Mouse (Mus musculus) cortical plate, adult 2 months (tissue): ENCODE data around the gene Zfp52. TPM values are rescaled to one million over a fixed set of nuclear protein-coding genes. Genes with fewer than 3 reads are reported as not detected.

Experiments
- H3K27ac ChIP-seq: fragments of 200-500 bp; 2 replicates; pipeline ENCODE4 v1.5.1; 2012; ENCODE audit warnings: low read length, control low read depth, inconsistent platforms; ENCODE audit not compliant: insufficient read depth
- H3K4me1 ChIP-seq: fragments of 200-500 bp; 2 replicates; pipeline ENCODE4 v1.6.1; 2011; ENCODE audit warnings: low read length; ENCODE audit not compliant: control insufficient read depth, insufficient read depth
- H3K4me3 ChIP-seq: fragments of 200-500 bp; 2 replicates; pipeline ENCODE4 v1.5.1; 2011; ENCODE audit warnings: mild to moderate bottlenecking, low read length, control low read depth; ENCODE audit not compliant: insufficient read depth
- CTCF ChIP-seq: fragments of 200-500 bp; IDR thresholded peaks from 2 replicates; pipeline ENCODE4 v1.5.1; 2011; ENCODE audit warnings: mild to moderate bottlenecking, control low read depth, low read length; ENCODE audit not compliant: insufficient read depth; ENCODE audit errors: extremely low read depth
- POLR2A ChIP-seq: fragments of 200-500 bp; IDR thresholded peaks from 2 replicates; pipeline ENCODE4 v1.6.1; 2011; ENCODE audit warnings: mild to moderate bottlenecking, low read length, control low read depth; ENCODE audit not compliant: insufficient read depth; ENCODE audit errors: extremely low read depth
- polyA plus RNA-seq: library from polyadenylated mRNA; depleted of rRNA; stranded (reverse); fragments of >200 nt; gene quantifications from 2 replicates; pipeline ENCODE4 v1.2.3, GENCODE M21; 2012; rRNA removed

Zfp52 gene
- polyA plus RNA-seq, 1 experiment = 2.4 TPM

- no peak for TF ChIP-seq POLR2A
- TF ChIP-seq CTCF = no peak
- H3K27ac ChIP-seq = no peak overlapping the region
- no peak overlapping the region for H3K4me3 ChIP-seq
- peaks cover 2% of the 10 kb centered on the region; the same call in 1 of the 2 replicates for H3K4me1 ChIP-seq
These were observed 1.3 kb downstream of the Zfp52 start for GRCm38 (mm10) chr17:21536676-21537075.

- no peak overlapping the region for H3K27ac ChIP-seq
- no peak overlapping the region for H3K4me3 ChIP-seq
- TF ChIP-seq CTCF (no peak), POLR2A (no peak)
- no peaks in the 10 kb centered on the region for H3K4me1 ChIP-seq
These were observed 22.5 kb downstream of the Zfp52 start for GRCm38 (mm10) chr17:21557831-21558230.

- Histone ChIP-seq H3K4me1 (peaks cover 3% of the 10 kb centered on the region), H3K4me3 (peak overlapping the region; percentile 68), H3K27ac (peak overlapping the region; percentile 87)
- TF ChIP-seq POLR2A (no peak), CTCF (peak; percentile 32; the same call in 1 of the 2 replicates)
These were observed 30.9 kb downstream of the Zfp52 start for GRCm38 (mm10) chr17:21566220-21566619.

- TF ChIP-seq POLR2A (peak; percentile 47; the same call in 1 of the 2 replicates), CTCF (no peak)
- H3K27ac ChIP-seq = peak within 1 kb of the TSS; percentile 87
- H3K4me1 ChIP-seq = peaks cover 3% of the 10 kb centered on the region
- H3K4me3 ChIP-seq = peak within 1 kb of the TSS; percentile 68
These were observed 31.5 kb downstream of the Zfp52 start, which contains the start of gene Zfp948 for GRCm38 (mm10) chr17:21566728-21567349. Gene Zfp948, plus strand, starts transcription at chr17:21567008.

- Histone ChIP-seq H3K4me3 (no peak overlapping the region; the same call in none of the 2 replicates), H3K27ac (no peak overlapping the region), H3K4me1 (peaks cover 3% of the 10 kb centered on the region)
- no peak for TF ChIP-seq POLR2A
- TF ChIP-seq CTCF = no peak
These were observed 32.4 kb downstream of the Zfp52 start for GRCm38 (mm10) chr17:21567696-21568095.

- Histone ChIP-seq H3K4me3 (no peak overlapping the region), H3K4me1 (no peaks in the 10 kb centered on the region), H3K27ac (no peak overlapping the region)
- TF ChIP-seq POLR2A = no peak
- no peak for TF ChIP-seq CTCF
These were observed 43.7 kb downstream of the Zfp52 start for GRCm38 (mm10) chr17:21579080-21579479.

GRCm38 (mm10) chr17:21579493-21580175 lies 44.3 kb downstream of the Zfp52 start:
- no peak overlapping the region for H3K4me3 ChIP-seq
- TF ChIP-seq POLR2A (no peak), CTCF (peak; percentile 42)
- no peaks in the 10 kb centered on the region for H3K4me1 ChIP-seq
- no peak overlapping the region for H3K27ac ChIP-seq

GRCm38 (mm10) chr17:21585521-21585920 lies 50.2 kb downstream of the Zfp52 start:
- no peak overlapping the region for H3K27ac ChIP-seq
- TF ChIP-seq POLR2A (no peak), CTCF (no peak)
- H3K4me3 ChIP-seq = no peak overlapping the region
- no peaks in the 10 kb centered on the region for H3K4me1 ChIP-seq

Other genes starting within 250 kb of the Zfp52 start
- not detected in 2 replicates for gene Vmn1r237, start 223.7 kb upstream of the Zfp52 start, polyA plus RNA-seq
- 1.0 and 1.1 TPM in 2 replicates for gene Zfp677, start 151.8 kb upstream of the Zfp52 start, polyA plus RNA-seq
- gene Zfp54, start 112.3 kb upstream of the Zfp52 start, polyA plus RNA-seq = 1.0 and 1.2 TPM in 2 replicates
- gene Zfp51, start 85.2 kb upstream of the Zfp52 start, polyA plus RNA-seq = 3.2 and 3.7 TPM in 2 replicates
- 2.9 TPM in 2 replicates for gene Zfp53, start 46.5 kb upstream of the Zfp52 start, polyA plus RNA-seq
- gene Zfp948, start 31.5 kb downstream of the Zfp52 start, polyA plus RNA-seq = 9.8 and 11.2 TPM in 2 replicates
- gene Zfp983, start 115.1 kb downstream of the Zfp52 start, polyA plus RNA-seq = 6.3 TPM in 2 replicates
- gene Gm10226, start 156.3 kb downstream of the Zfp52 start, polyA plus RNA-seq = 2.3 and 5.4 TPM in 2 replicates
- gene Zfp760, start 172.2 kb downstream of the Zfp52 start, polyA plus RNA-seq = 5.8 TPM in 2 replicates
- gene Zfp229, start 195.3 kb downstream of the Zfp52 start, polyA plus RNA-seq = 1.1 and 1.5 TPM in 2 replicates